Mouse (Mus musculus) ES-E14 (cell line): ENCODE measurements at regions not wholly inside any gene's neighbourhood (a gene's known extent, or its start where the extent isn't known, plus 50 kb on each side); places are given as distances from the start of the nearest gene placed in this dataset.

Source experiments
- MAFK ChIP-seq: IDR thresholded peaks from 2 replicates; pipeline ENCODE4 v1.6.1; 2014; ENCODE audit warnings: mild to moderate bottlenecking, low read depth, low read length, inconsistent platforms; ENCODE audit not compliant: insufficient read depth
- ZNF384 ChIP-seq: IDR thresholded peaks from 2 replicates; pipeline ENCODE4 v1.6.1; 2012; ENCODE audit warnings: low read depth, low read length, inconsistent platforms

DNA sequence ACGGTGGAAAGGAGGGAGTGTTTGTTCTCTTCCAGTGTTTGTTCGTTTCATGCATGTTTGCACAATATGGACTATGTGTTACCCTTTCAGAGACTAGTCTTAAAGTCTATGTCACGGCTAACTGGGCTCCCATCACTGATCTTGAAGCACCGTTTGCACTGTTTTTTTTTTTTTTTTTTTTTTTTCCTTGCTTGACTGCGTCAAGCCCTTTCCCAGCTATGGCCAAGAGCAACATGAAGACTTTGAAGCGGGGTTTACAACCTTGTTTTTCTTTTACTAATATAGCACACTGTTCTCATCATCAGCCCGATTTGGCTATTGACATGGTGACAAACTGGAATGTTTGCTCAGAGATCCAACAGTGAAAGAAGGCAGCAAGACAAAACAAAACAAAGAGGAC lies 109.1 kb upstream of the Slc5a12 start:
- TF ChIP-seq ZNF384 (peak; percentile 84; the same call in 1 of the 2 replicates), MAFK (no peak)
